Mouse (Mus musculus) liver, embryonic 14.5 days (tissue): ENCODE measurements at regions not wholly inside any gene's neighbourhood (a gene's known extent, or its start where the extent isn't known, plus 50 kb on each side); places are given as distances from the start of the nearest gene placed in this dataset.

Experiments
- CTCF ChIP-seq: IDR thresholded peaks from 2 replicates; pipeline ENCODE4 v1.5.1; 2016; ENCODE audit warnings: antibody characterized with exemption, low read depth, control low read depth
- EP300 ChIP-seq: IDR thresholded peaks from 2 replicates; pipeline ENCODE4 v1.6.1; 2016; ENCODE audit warnings: antibody characterized with exemption, low read depth

DNA sequence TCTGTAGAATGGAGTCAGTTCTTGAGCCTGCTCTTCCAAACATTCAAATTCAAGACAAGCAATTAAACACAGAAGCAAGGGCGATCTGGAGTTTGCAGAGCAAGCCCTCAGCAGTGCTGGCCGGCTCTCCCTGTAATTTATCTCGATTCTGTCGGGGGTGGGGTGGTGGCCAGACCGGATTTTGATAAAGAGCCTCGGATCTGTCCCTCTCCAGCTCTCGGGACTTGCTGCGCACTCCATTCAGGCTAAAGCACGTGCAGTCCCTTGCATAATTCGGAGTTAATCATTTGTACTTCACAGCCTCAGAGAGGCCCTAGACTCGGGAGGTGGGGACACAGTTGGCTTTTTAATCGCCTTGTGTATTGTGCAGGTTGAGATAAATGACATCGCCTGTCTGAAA, 145.6 kb upstream of the Zfp507 start:
- TF ChIP-seq CTCF (no peak), EP300 (no peak)
